19 mouse cellular contexts compared by ENCODE assay signal in genomic region chr7:107747476-107747875, GRCm38 (mm10). TPM values are rescaled to one million over a fixed set of nuclear protein-coding genes. Genes with fewer than 3 reads are reported as not detected.
DNase-seq lines count a peak whose midpoint lies in the region; ATAC-seq and TF ChIP-seq lines count a peak whose summit lies in the region.
"Had no signal": no experiment of that assay in that cellular context is flagged by ENCODE, and none has a peak within 500 bp of the region (broad histone marks: within the 10 kb centered on the region; RNA-seq: fewer than 3 reads in every experiment).

No protein-coding gene starts in this region.

- no peaks in the 10 kb centered on the region for H3K36me3 ChIP-seq in forebrain, embryonic 15.5 days
- no peaks in the 10 kb centered on the region for H3K36me3 ChIP-seq in forebrain, embryonic 11.5 days (ENCODE audit: control insufficient read depth, insufficient read depth, low read length)
- no peaks in the 10 kb centered on the region for H3K36me3 ChIP-seq in kidney, adult 2 months (ENCODE audit: control insufficient read depth, insufficient read depth, low read length)
- H3K36me3 ChIP-seq: forebrain, embryonic 12.5 days; G1E had no signal

- WGBS in forebrain, embryonic 15.5 days: 86% methylated on average over 9 of the region's 9 CpGs
- WGBS in forebrain, embryonic 11.5 days: 91% methylated on average over 9 of the region's 9 CpGs
- WGBS in kidney, adult 2 months: 88% methylated on average over 9 of the region's 9 CpGs

- H3K27me3 ChIP-seq in forebrain, embryonic 15.5 days: no peaks in the 10 kb centered on the region
- no peaks in the 10 kb centered on the region for H3K27me3 ChIP-seq in forebrain, embryonic 11.5 days (ENCODE audit: control insufficient read depth, insufficient read depth, low read length)
- H3K27me3 ChIP-seq in kidney, adult 2 months (replicated peaks; ENCODE audit: control insufficient read depth, insufficient read depth, low read length): no peaks in the 10 kb centered on the region
- H3K27me3 ChIP-seq: CH12.LX; embryonic facial prominence, embryonic 12.5 days; forebrain, embryonic 12.5 days; Patski had no signal

- no peak for TF ChIP-seq CTCF in kidney, adult 2 months (conservative IDR thresholded peaks at IDR 0.05; ENCODE audit: insufficient read depth, insufficient read length, low read depth, low read length)

- H3K9me3 ChIP-seq in forebrain, embryonic 15.5 days: no peaks in the 10 kb centered on the region
- no peaks in the 10 kb centered on the region for H3K9me3 ChIP-seq in forebrain, embryonic 11.5 days (ENCODE audit: control insufficient read depth, low read length)
- H3K9me3 ChIP-seq: embryonic facial prominence, embryonic 10.5 days; embryonic facial prominence, embryonic 12.5 days; forebrain, embryonic 12.5 days had no signal

- 0 out of 2 replicates have a peak, but pooled peaks have one; percentile 3 for ATAC-seq in forebrain, embryonic 15.5 days (replicated peaks)
- ATAC-seq in forebrain, embryonic 11.5 days (replicated peaks; ENCODE audit: low FRiP score): no peak
- ATAC-seq: Patski had no signal

- H3K4me1 ChIP-seq in forebrain, embryonic 15.5 days: no peaks in the 10 kb centered on the region
- H3K4me1 ChIP-seq in forebrain, embryonic 11.5 days (replicated peaks; ENCODE audit: control insufficient read depth, insufficient read depth, low read length): no peaks in the 10 kb centered on the region
- H3K4me1 ChIP-seq in kidney, adult 2 months (ENCODE audit: control insufficient read depth, insufficient read depth, low read length): 0 out of 2 replicates have a peak, but pooled peaks cover 3% of the 10 kb centered on the region
- H3K4me1 ChIP-seq: embryonic facial prominence, embryonic 12.5 days; forebrain, embryonic 12.5 days had no signal

- TF ChIP-seq POLR2A in kidney, adult 2 months (IDR thresholded peaks at IDR 0.05; ENCODE audit: low read depth, low read length): no peak

- no peak overlapping the region for H3K9ac ChIP-seq in forebrain, embryonic 15.5 days (replicated peaks)
- H3K9ac ChIP-seq in forebrain, embryonic 11.5 days (ENCODE audit: low read length): no peak overlapping the region
- H3K9ac ChIP-seq: embryonic facial prominence, embryonic 12.5 days; forebrain, embryonic 12.5 days; forebrain, postnatal 0 days had no signal

- DNase-seq in cerebellum, adult 9-10 months: peak; percentile 5
- DNase-seq in cerebellum, adult 11 months: no peak
- peak; percentile 25 to 30 for DNase-seq in cerebellum, postnatal 14 days
- DNase-seq in cerebellum, postnatal 4 days (ENCODE audit: low spot score in 2 of 2): no peak
- DNase-seq in forebrain, embryonic 11.5 days (ENCODE audit: low spot score): no peak
- peak; percentile 14 for DNase-seq in kidney, postnatal 10 days
- DNase-seq in kidney, adult 2 months: no peak

- no peak overlapping the region for H3K4me3 ChIP-seq in forebrain, embryonic 15.5 days
- no peak overlapping the region for H3K4me3 ChIP-seq in forebrain, embryonic 11.5 days (ENCODE audit: low read depth, low read length)
- H3K4me3 ChIP-seq in kidney, adult 2 months (ENCODE audit: insufficient read depth, low read depth, low read length): no peak overlapping the region
- H3K4me3 ChIP-seq: embryonic facial prominence, embryonic 10.5 days; embryonic facial prominence, embryonic 12.5 days; forebrain, embryonic 12.5 days had no signal

- H3K27ac ChIP-seq in forebrain, embryonic 15.5 days (replicated peaks): no peak overlapping the region
- no peak overlapping the region for H3K27ac ChIP-seq in forebrain, embryonic 11.5 days (ENCODE audit: low read depth, low read length)
- H3K27ac ChIP-seq in kidney, adult 2 months (ENCODE audit: insufficient read depth, low read depth, low read length): no peak overlapping the region
- H3K27ac ChIP-seq: embryonic facial prominence, embryonic 10.5 days; embryonic facial prominence, embryonic 12.5 days; forebrain, embryonic 12.5 days had no signal

- no peak overlapping the region for H3K4me2 ChIP-seq in forebrain, embryonic 15.5 days (replicated peaks)
- no peak overlapping the region for H3K4me2 ChIP-seq in forebrain, embryonic 11.5 days (ENCODE audit: low read depth, low read length, severe bottlenecking)
- H3K4me2 ChIP-seq: embryonic facial prominence, embryonic 12.5 days; forebrain, embryonic 12.5 days had no signal

RNA-seq across cellular contexts. Expression of gene Cyb5r2, which starts 10.4 kb away (rescaled TPM):
- not detected in 2 replicates for polyA plus RNA-seq in forebrain, embryonic 15.5 days (2015; fragmentation: Nextera tagmentation; extraction: Ambion mirVana)
- polyA plus RNA-seq in forebrain, embryonic 11.5 days (2014; fragmentation: Nextera tagmentation; extraction: Ambion mirVana): 0.11 TPM in 1 of 2 replicates, not detected in the other
- not detected in 2 replicates for polyA plus RNA-seq in kidney, adult 2 months (2012; rRNA removed)
- polyA plus RNA-seq: activated CD4-positive, CD25-positive, alpha-beta regulatory T cell, adult 4 months; CD4-positive, CD25-positive, alpha-beta regulatory T cell, adult 4 months; forebrain, embryonic 12.5 days; G1E; Patski had no signal

RNA-seq across cellular contexts. Expression of gene Ovch2, which starts 53.5 kb away (rescaled TPM):
- polyA plus RNA-seq in forebrain, embryonic 15.5 days (2015; fragmentation: Nextera tagmentation; extraction: Ambion mirVana): not detected in 2 replicates
- not detected in 2 replicates for polyA plus RNA-seq in forebrain, embryonic 11.5 days (2014; fragmentation: Nextera tagmentation; extraction: Ambion mirVana)
- polyA plus RNA-seq in kidney, adult 2 months (2012; rRNA removed): not detected in 2 replicates
- polyA plus RNA-seq: activated CD4-positive, CD25-positive, alpha-beta regulatory T cell, adult 4 months; CD4-positive, CD25-positive, alpha-beta regulatory T cell, adult 4 months; cortical plate, adult 2 months; embryonic facial prominence, embryonic 10.5 days; embryonic facial prominence, embryonic 12.5 days; embryonic facial prominence, embryonic 14.5 days; forebrain, embryonic 12.5 days; forebrain, postnatal 0 days; G1E; Patski had no signal

Comparison
In these comparisons a context has a peak if more than half of its experiments do, and no peak if none do; other contexts are left out.
1. DNase-seq: peak in cerebellum, adult 9-10 months (single experiment), cerebellum, postnatal 14 days (2 of 2) and kidney, postnatal 10 days (single experiment); none in cerebellum, adult 11 months (single experiment), cerebellum, postnatal 4 days (0 of 2), forebrain, embryonic 11.5 days (single experiment) and kidney, adult 2 months (single experiment).